ENCODE assay signal across 26 mouse cellular contexts in the genomic region with DNA sequence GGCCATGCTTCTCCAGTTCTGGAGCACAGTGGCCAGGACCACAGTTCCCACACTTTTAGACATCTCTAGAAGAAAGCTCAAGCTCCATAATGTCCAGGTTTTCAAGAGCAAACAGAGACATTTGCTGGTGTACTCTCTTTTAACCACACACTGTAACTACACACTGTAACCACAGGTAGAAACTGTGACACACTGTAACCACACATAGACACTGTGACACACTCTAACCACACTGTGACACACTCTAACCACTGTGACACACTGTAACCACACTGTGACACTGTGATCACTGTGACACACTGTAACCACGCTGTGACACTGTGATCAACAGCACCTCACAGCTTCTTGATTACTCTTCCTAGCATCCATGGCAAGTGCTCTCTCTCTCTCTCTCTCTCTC. TPM values are rescaled to one million over a fixed set of nuclear protein-coding genes. Genes with fewer than 3 reads are reported as not detected.
DNase-seq lines count a peak whose midpoint lies in the region; ATAC-seq and TF ChIP-seq lines count a peak whose summit lies in the region.
"Had no signal": no experiment of that assay in that cellular context is flagged by ENCODE, and none has a peak within 500 bp of the region (broad histone marks: within the 10 kb centered on the region; RNA-seq: fewer than 3 reads in every experiment).

No protein-coding gene starts in this region.

- H3K4me1 ChIP-seq in neural tube, embryonic 14.5 days (ENCODE audit: control insufficient read depth, insufficient read depth, low read length): peaks cover 7% of the 10 kb centered on the region; the same call in 1 of the 2 replicates
- H3K4me1 ChIP-seq: hindbrain, embryonic 15.5 days; midbrain, embryonic 12.5 days had no signal

- H3K9me3 ChIP-seq in neural tube, embryonic 14.5 days (ENCODE audit: control insufficient read depth, low read length): no peaks in the 10 kb centered on the region
- H3K9me3 ChIP-seq: heart, embryonic 13.5 days; hindbrain, embryonic 15.5 days; limb, embryonic 15.5 days; midbrain, embryonic 12.5 days had no signal

- no peak overlapping the region for H3K4me2 ChIP-seq in neural tube, embryonic 14.5 days (ENCODE audit: low read depth, low read length)
- H3K4me2 ChIP-seq: heart, embryonic 13.5 days; hindbrain, embryonic 15.5 days; limb, embryonic 15.5 days; midbrain, embryonic 12.5 days had no signal

- no peak overlapping the region for H3K9ac ChIP-seq in neural tube, embryonic 14.5 days (replicated peaks; ENCODE audit: low read depth, low read length)
- H3K9ac ChIP-seq: forebrain, postnatal 0 days; heart, embryonic 13.5 days; hindbrain, embryonic 15.5 days; limb, embryonic 15.5 days; midbrain, embryonic 12.5 days had no signal

- H3K36me3 ChIP-seq in neural tube, embryonic 14.5 days (ENCODE audit: control insufficient read depth, insufficient read depth, low read length): no peaks in the 10 kb centered on the region
- H3K36me3 ChIP-seq: heart, embryonic 13.5 days; hindbrain, embryonic 15.5 days; limb, embryonic 15.5 days; midbrain, embryonic 12.5 days had no signal

- H3K27ac ChIP-seq in neural tube, embryonic 14.5 days (ENCODE audit: low read depth, low read length): no peak overlapping the region
- no peak overlapping the region for H3K27ac ChIP-seq in layer of hippocampus, adult 2 months
- H3K27ac ChIP-seq: heart, embryonic 13.5 days; hindbrain, embryonic 15.5 days; kidney, postnatal 0 days; limb, embryonic 15.5 days; midbrain, embryonic 12.5 days had no signal

- WGBS in neural tube, embryonic 14.5 days: 90% methylated on average over 1 of the region's 1 CpGs

- TF ChIP-seq CTCF in layer of hippocampus, adult 2 months (conservative IDR thresholded peaks at IDR 0.05): no peak

- no peaks in the 10 kb centered on the region for H3K27me3 ChIP-seq in neural tube, embryonic 14.5 days (ENCODE audit: control insufficient read depth, insufficient read depth, low read length)
- H3K27me3 ChIP-seq: heart, embryonic 13.5 days; hindbrain, embryonic 15.5 days; limb, embryonic 15.5 days; midbrain, embryonic 12.5 days had no signal

- no peak overlapping the region for H3K4me3 ChIP-seq in neural tube, embryonic 14.5 days (ENCODE audit: low read depth, low read length)
- no peak overlapping the region for H3K4me3 ChIP-seq in layer of hippocampus, adult 2 months
- H3K4me3 ChIP-seq: heart, embryonic 13.5 days; hindbrain, embryonic 15.5 days; limb, embryonic 15.5 days; midbrain, embryonic 12.5 days had no signal

- peak; percentile 61; the same call in 1 of the 2 replicates for ATAC-seq in neural tube, embryonic 14.5 days (ENCODE audit: low read depth)
- peak; percentile 69 for ATAC-seq in megakaryocyte, adult 5-6 weeks (ENCODE audit: poor library complexity, severe bottlenecking)
- ATAC-seq in frontal cortex, adult (ENCODE audit: low TSS enrichment): no peak
- ATAC-seq: forebrain, postnatal 0 days had no signal

- DNase-seq in neural tube, embryonic 10.5 days (ENCODE audit: extremely low spot score, low spot score): no peak
- peak; percentile 77 for DNase-seq in T-cell, adult 2 months (ENCODE audit: low spot score)
- no peak for DNase-seq in layer of hippocampus, adult 2 months (ENCODE audit: low spot score in 2 of 2)
- DNase-seq in layer of hippocampus, postnatal 10 days (ENCODE audit: low spot score in 2 of 2): no peak
- DNase-seq in right cerebral cortex, postnatal 10 days (ENCODE audit: low spot score in 2 of 2): no peak
- DNase-seq: adrenal gland, postnatal 10 days; cerebellum, adult 9-11 months; embryo, embryonic 11 days; forebrain, postnatal 0 days; kidney, adult 11 months; retina, postnatal 1 day; thymus, postnatal 14 days had no signal

RNA-seq across cellular contexts. Expression of gene Gm17571, which starts 0.3 kb away (rescaled TPM):
- polyA plus RNA-seq in neural tube, embryonic 14.5 days (2014; fragmentation: Nextera tagmentation; extraction: Ambion mirVana): not detected in 2 replicates
- not detected in 2 replicates for total RNA-seq in megakaryocyte, adult 5-6 weeks (2015)
- not detected in 2 replicates for total RNA-seq in megakaryocyte, adult 5-6 weeks (2017)
- not detected for total RNA-seq in layer of hippocampus, adult 2 months (2021)
- not detected for total RNA-seq in layer of hippocampus, postnatal 10 days (2021)
- total RNA-seq: adrenal gland, postnatal 10 days; forebrain, postnatal 0 days; gastrocnemius, adult 18-20 months; heart, postnatal 25 days; left cerebral cortex, postnatal 36 days had no signal
- polyA plus RNA-seq: embryonic facial prominence, embryonic 14.5 days; forebrain, postnatal 0 days; gonadal fat pad, adult 2 months; heart, embryonic 13.5 days; hindbrain, embryonic 15.5 days; kidney, postnatal 0 days; limb, embryonic 15.5 days; liver, embryonic 16.5 days; midbrain, embryonic 12.5 days had no signal
